Mouse (Mus musculus): Measurements from ENCODE around the gene AU040320.

Gene AU040320

DNA sequence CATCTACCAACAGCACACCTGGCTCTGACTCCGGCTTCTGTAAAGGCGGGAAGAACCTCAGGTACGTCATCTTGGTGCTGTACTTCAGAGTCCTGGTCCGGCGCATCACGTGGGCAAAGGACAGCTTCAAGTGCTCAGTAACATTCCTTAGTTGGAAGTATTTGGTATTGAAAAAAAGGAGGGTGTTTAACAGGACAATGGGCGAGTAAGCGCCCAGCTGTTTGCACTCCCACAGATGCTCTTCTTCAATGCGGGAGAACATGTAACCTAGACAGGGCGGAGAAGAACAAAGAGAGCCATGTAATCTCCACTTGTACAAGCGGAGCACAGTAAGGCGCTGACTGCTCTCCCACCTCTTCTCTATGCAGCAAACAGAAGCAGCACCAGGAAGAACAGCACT lies 115.4 kb downstream of the AU040320 start:
- DNase-seq = no peak

DNA sequence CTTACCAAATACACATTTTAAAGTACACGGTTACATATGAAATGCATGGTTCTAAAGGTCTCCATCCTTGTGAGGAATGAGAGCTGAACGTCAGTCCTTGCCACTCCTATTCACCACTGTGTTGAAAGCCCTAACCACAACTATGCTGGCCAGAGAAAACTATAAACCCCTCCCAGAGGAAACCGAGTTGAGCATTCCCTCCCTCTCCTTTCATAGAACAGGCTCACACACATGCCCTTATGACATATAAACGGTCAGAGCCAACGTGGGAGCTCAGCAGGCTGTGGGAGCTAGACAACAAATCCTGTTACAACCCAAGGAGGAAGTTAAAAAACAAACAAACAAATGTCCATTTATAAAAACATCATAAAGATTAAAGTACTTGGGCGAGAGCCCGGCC lies 119.4 kb downstream of the AU040320 start:
- DNase-seq = no peak

DNA sequence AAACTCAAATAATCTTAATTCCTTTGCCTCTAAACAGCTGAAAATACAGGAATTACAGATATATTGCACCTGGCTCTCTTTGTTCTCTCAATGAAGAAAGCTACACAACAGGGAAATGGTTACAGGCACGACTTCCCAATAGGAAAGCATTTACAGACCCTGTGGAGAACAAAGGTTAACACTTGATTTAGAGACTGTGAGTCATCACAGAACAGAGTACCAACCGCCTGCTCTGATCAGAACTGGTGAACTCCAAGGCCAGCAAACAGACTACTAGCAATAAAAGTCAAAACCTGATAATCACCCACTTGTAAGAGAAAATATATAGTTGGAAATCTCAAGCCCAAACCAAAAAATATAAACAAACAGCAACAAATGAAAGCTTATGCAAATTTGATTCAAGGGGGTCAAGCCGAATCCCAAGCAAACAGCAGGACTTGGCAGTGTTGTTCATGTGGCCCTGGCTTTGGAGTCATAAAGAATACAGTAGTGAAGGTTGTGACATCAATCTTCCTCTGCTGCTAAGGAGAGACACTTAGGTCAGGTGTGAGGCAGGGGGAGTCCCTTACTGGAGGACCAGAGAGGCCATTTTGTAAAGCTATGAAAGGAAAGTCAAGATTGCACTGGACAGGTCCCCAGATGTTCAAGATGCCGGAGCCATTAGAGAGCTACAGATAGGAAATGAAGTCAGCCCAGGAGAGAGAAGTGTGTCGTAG lies 126.4 kb downstream of the AU040320 start:
- no peak for DNase-seq

DNA sequence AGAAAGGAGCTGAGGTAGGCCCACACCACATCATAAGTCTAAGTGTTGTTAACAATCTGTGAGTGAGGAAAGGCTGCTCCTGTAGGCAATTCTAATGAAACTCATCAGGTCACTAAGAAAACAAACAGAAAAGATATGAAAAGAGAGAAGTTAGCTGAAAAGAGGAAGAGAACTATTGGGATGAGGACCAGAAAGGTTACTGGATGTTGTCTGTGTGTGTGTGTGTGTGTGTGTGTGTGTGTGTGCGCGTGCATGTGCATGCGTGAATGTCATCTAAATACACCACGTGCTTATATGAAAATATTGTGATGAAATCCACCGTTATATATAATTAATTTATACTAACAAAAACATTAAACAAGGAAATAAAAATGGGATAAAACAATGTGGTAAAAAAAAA lies 130.3 kb downstream of the AU040320 start:
- DNase-seq = no peak

DNA sequence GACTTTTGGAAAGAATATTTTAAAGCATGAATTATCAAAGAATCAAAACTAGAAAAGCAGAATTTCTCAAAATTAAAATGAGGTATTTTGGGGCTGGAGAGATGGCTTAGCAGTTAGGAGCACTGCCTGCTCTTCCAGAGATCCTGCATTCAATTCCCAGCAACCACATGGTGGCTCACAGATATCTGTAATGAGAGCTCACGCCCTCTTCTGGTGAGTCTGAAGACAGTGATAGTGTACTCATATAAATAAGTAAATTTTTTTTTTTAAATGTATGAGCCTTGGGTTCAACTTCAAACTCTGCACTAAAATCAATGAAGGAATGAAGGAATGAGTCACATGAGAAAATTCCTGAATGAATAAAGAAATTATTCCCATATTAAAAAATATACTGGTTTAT lies 132.6 kb downstream of the AU040320 start:
- DNase-seq = no peak

DNA sequence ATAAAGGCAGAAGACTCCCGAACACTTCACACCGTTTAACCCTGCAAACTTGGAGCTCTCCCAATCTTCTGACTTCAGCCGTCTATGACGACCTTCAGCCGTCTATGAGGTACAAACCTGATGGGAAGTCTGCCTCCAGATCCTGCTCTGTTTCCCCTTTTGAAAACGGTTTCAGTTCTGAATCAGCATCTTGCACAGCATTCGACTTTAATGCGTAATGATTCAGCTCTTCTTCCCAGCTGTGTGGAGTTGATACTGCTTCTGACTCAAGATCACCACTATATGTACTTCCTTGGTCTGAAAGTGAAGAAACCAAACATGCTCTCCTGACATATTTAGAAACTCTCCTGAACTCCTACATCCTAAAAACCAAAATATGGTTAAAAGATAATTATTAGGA lies 136.5 kb downstream of the AU040320 start:
- DNase-seq = no peak

All from thymus, postnatal 14 days (tissue).